Mouse (Mus musculus) kidney, adult 2 months (tissue): Measurements from ENCODE around the gene Smg6.

Experiments
- CTCF ChIP-seq: fragments of 200-500 bp; conservative IDR thresholded peaks from 2 replicates; pipeline ENCODE4 v1.5.1; 2011; ENCODE audit warnings: low read depth, mild to moderate bottlenecking, control low read depth, low read length, moderate library complexity, mixed read lengths; ENCODE audit not compliant: insufficient read depth, insufficient read length
- POLR2A ChIP-seq: fragments of 200-500 bp; IDR thresholded peaks from one replicate; pipeline ENCODE4 v1.6.1; 2011; ENCODE audit warnings: low read depth, low read length, control low read depth

DNA sequence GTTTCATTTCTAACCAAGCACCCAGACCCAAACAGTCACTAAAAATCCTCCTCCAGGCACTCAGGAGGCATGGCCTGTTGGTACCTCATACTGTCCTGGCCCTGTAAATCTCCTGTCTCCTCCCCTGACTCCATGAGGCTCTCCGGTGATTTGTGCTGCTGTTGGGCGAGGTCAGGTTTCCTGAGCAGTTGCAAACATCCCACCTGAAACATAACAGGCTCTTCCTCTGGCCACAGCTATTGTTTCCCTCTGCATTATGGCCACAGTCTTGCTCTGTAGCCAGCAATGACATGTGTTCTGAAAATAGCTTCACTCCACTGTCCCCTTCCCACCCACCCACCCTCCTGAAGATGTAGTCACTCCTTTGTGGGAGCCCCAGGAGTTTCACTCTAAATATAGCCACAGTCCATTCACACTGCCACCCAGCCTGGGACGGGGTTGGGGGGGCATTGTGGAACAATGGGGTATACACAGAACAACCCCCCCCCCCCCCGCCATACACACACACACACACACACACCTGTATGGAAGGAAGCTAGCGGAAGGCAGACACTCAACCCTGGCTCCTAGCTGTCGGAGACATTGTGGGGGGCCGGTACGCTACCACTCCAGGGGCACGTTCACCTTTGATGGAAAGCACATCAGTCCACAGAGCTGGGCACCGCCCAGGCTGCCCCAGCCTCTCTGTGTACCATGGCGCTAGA lies 222.9 kb downstream of the Smg6 start:
- TF ChIP-seq CTCF = no peak
- TF ChIP-seq POLR2A = no peak
